Mouse (Mus musculus): ENCODE measurements around the gene Pim3. TPM values are rescaled to one million over a fixed set of nuclear protein-coding genes. Genes with fewer than 3 reads are reported as not detected.
"Not testable (repeated sequence)": the region's sequence is repeated elsewhere in the genome, so short reads cannot be mapped to it uniquely, and the experiment has no call there.

Pim3 gene
- 11.0 and 18.0 TPM in 2 replicates for total RNA-seq (2015)
- total RNA-seq (2017): 11.1 and 14.3 TPM in 2 replicates

GRCm38 (mm10) chr15:88861772-88862622 lies at the start of gene Pim3:
Pim3 (plus strand) TSS chr15:88862186.
- peak; percentile 76 for ATAC-seq (replicated peaks; ENCODE audit: poor library complexity)

GRCm38 (mm10) chr15:88813262-88813661 lies 48.7 kb upstream of the Pim3 start:
- no peak for ATAC-seq (replicated peaks; ENCODE audit: poor library complexity)

DNA sequence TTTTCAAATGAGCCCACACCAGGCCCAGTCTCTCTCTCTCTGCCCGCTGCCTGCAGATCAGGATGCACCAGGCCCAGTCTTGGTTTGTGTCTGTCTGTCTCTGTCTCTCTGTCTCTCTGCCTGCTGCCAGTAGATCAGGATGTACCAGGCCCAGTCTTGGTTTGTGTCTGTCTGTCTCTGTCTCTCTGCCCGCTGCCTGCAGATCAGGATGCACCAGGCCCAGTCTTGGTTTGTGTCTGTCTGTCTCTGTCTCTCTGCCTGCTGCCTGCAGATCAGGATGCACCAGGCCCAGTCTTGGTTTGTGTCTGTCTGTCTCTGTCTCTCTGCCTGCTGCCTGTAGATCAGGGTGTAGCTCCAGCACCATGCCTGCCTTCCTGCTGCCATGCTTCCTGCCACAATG lies 48.1 kb upstream of the Pim3 start:
- ATAC-seq (replicated peaks; ENCODE audit: poor library complexity): not testable (repeated sequence)

DNA sequence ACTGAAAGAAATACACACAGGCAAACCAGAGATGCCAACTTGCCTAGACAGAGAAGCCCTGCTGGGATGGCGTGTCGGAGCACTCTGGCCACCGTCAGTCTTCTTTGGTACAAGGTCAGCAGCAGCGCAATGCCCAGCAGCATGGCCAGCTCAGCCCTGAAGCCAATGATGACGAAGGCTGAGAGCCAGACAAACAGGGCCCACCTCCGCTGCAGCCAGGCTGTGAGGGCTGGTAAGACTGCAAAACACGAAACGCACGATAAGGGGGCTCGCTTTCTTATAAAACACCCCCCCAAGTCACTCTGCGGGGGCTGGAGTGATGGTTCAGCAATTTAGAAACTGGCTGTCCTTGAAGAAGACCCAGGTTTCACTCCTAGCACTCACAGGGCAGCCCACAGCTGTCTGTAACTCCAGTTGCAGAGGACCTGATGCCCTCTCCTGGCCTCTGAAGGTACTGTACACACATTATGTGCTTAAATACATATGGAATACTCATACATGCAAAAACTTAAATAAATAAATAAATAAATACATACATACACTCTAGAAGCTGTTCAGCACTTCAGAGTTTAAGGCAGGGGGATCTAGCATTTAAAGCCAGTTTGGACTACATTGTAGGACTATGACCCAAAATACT lies 47.5 kb upstream of the Pim3 start:
- no peak for ATAC-seq (replicated peaks; ENCODE audit: poor library complexity)

DNA sequence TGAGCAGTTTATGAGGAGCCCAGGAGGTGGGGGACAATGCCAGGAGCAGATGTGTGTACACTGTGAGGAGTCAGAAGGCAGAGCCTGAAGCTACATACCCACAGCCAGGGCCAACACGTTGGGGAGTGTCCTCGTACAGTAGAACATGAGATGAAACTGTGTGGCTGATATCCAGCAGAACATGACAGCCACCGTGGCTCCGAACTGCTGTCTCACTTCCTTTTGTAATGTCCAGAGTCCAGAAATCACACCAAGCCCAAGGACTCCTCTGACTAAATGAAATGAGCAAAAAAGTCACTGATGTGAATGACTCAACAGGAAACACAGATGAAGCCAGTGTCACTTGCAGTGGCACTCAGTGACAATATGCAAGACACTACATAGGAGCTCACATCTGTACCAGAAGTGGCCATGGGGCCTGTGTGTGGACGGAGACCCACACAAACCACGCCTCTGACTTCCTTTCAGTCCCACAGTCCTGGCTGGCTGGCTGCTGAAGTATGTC lies 46.7 kb upstream of the Pim3 start:
- peak; percentile 5; the same call in 1 of the 2 replicates for ATAC-seq (replicated peaks; ENCODE audit: poor library complexity)

- peak; percentile 92 for ATAC-seq (replicated peaks; ENCODE audit: poor library complexity)
These were observed 42.7 kb upstream of the Pim3 start, which contains the start of the genes Alg12 and Creld2 for GRCm38 (mm10) chr15:88819026-88819905. Alg12 (minus strand) TSS chr15:88819318. Creld2 (plus strand) TSS chr15:88819646.

GRCm38 (mm10) chr15:88819906-88820303 lies 42.1 kb upstream of the Pim3 start:
- no peak for ATAC-seq (replicated peaks; ENCODE audit: poor library complexity)

DNA sequence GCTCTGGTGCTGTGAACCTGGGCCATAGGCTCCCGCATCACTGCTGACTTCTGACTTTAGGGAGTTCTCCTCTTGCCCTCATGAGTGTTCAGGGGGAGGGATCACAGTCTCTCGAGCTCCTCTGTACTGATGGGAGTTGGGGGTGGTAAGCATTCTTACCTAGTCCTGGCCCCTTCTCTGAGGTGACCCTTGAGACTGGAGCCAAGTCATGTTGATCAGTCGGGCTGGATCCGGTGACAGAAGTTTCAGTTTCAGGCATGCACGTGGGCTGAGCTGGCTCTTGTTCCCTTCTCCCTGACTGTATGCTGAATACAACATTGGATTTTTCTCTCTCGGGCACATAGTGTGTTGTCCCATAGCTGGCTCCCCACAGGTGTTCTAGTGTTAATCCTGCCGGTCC lies 40.6 kb upstream of the Pim3 start:
- no peak for ATAC-seq (replicated peaks; ENCODE audit: poor library complexity)

DNA sequence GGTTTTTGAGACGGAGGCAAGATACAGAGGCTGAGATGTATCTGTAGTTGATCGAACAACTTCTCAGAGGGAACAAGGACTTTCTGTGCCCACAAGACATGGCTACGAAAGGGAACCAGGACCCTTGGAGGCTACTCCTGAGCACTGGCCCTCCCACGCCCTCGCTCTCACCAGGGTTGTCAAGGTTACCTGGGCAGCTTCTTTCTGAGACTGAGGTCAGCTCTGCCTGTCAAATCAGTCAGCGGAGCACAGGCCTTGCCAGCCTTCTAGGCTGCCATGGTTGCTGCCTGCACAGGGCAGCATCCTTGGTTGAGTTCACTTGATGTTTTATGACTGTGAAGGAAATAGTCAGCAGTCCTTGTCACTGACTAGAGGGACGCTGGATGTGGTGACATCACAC lies 39.5 kb upstream of the Pim3 start:
- no peak for ATAC-seq (replicated peaks; ENCODE audit: poor library complexity)

DNA sequence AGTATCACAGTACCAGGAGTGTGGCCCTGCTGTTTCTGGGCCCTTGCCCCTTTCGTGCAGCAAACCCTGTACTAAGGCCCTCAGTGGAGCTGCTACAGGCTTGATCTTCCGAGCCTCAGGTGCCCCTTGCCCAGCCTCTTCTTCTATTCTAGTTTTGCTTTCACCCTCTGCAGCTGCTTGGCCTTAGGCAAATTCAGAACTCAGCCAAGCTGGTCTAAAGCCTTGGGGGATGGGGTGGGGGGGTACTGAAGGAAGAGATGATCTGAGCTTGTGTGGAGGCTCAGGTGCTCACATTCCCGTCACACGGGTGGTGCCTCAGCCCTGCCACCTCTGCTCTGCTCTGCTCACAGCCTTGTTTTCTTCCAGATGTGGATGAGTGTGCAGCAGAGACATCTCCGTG lies 38.6 kb upstream of the Pim3 start:
- ATAC-seq (replicated peaks; ENCODE audit: poor library complexity): no peak

DNA sequence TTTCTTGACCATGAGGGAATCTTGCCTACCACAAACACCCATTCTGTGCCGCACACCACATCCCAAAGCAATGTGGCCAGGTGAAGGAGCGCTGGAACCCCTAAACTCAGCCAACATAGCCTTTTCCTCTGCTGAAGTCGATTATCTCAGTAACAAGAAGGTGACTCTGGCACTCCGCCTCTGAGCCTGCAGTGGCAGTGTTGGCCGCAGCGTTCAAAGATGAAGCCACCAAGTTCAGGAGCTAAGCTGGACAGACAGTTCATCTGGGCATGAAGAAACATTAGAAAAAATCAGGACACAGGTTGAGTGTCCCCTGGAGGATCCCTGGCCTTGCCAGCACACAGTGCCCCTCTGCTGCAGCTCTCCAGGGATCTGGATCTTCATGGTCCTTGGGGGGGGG lies 34.5 kb upstream of the Pim3 start:
- no peak for ATAC-seq (replicated peaks; ENCODE audit: poor library complexity)

DNA sequence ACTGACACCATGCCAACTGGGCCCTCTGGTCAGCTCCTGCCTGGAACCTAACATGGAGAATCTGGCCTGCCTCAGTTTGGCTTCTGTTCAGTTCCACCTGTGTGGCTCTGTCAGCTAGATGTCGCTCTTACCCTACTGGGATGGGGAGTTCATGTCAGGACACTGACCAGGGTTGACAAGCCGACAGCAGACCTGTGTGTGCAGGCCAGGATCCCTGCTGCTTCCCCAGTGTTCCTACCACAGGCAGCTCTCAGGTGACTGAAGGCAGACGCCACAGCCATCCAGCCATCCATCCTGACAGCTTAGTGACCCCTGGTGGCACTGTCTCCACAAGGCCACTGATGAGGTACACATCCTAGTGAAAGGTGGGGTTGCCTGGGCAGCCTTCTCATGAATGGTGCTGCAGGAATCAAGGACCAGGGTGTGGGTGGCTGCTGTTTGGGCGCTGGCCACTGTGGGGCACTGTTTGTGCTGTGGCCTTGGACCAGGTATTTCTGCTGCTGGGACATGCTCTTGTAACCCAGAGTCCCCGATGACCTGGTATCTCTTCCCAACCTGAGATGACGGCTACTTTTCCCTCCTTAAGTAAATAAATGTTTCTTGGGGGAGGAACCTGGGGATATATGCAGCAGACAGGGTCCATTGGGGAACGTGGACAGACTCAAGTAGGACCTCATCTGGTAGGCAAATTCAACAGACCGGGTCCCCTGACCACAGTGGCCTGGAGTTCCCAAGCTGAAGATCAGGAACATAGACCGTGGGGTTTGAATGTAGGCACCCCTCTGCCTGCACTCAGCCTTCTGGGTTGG lies 33.8 kb upstream of the Pim3 start:
- peak; percentile 90 for ATAC-seq (replicated peaks; ENCODE audit: poor library complexity)

- ATAC-seq (replicated peaks; ENCODE audit: poor library complexity): peak; percentile 91
These were observed 32.9 kb upstream of the Pim3 start for GRCm38 (mm10) chr15:88828800-88829705.

GRCm38 (mm10) chr15:88829791-88830440 lies 32.1 kb upstream of the Pim3 start:
- ATAC-seq (replicated peaks; ENCODE audit: poor library complexity): no peak

- no peak for ATAC-seq (replicated peaks; ENCODE audit: poor library complexity)
These were observed 31.3 kb upstream of the Pim3 start for GRCm38 (mm10) chr15:88830696-88831095.

GRCm38 (mm10) chr15:88831482-88831881 lies 30.5 kb upstream of the Pim3 start:
- ATAC-seq (replicated peaks; ENCODE audit: poor library complexity): no peak

DNA sequence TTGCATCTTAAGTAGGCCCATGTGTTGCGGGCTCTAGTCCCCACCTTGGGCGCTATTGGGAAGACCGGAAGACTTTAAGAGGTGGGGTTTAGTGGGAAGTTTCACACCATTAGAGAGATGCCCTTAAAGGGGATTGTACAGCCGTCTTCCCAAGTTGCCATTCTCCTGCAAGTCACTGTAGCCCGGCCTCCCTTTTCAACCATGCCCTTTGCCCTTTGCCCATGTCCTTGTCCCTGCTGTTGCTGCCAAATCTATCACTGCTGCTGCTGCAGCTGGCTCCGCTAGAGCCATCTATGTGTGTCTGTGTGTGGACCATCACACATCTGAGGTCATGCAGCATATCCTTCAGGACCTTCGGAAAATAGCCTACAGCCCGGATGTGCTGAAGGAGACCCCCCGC lies 29.4 kb upstream of the Pim3 start:
- no peak for ATAC-seq (replicated peaks; ENCODE audit: poor library complexity)

DNA sequence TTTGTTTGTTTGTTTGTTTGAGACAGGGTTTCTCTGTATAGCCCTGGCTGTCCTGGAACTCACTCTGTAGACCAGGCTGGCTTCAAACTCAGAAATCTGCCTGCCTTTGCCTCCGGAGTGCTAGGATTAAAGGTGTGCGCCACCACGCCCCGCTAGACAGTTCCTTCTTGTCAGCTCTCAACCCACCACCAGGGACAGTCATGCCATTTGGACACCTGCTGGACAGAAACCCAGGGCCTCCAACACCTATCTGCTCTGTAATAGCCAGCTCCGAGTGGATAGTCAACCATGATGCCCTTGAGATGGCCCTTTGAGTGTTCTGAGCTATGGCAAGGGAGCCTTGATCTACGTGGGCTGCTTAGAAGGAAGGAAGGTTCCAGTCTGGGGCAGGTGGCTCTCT lies 26.0 kb upstream of the Pim3 start:
- ATAC-seq (replicated peaks; ENCODE audit: poor library complexity): no peak

DNA sequence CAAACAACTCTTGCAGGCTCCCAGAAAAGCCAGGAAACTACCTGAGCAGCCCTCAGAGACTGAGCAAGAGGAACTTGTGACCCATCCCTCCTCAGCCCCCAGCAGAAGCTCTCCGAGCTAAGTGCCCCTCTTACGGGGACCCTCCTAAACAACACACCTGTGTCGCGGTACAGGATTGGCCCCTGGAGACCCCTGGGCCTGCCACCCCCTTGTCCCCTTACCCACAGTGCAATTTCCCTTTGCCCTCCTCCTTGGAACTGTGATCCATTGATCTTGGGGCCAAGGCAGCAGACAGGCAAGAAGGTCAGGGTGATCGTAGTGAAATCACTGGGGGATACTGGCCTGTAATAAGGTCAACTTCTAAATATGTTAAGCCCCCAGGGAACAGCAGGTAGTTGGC lies 25.4 kb upstream of the Pim3 start:
- ATAC-seq (replicated peaks; ENCODE audit: poor library complexity): no peak

All from megakaryocyte progenitor cell, adult 5-6 weeks (primary cell).